Mouse (Mus musculus) stomach, embryonic 14.5 days (tissue): ENCODE results near the gene Degs1. TPM values are rescaled to one million over a fixed set of nuclear protein-coding genes. Genes with fewer than 3 reads are reported as not detected.
A peak's percentile ranks its signal among the peaks of the same experiment; 100 is the strongest.

Experiments used
- ATAC-seq: fragments of 200-750 bp; cut with Nextera tagmentation; 2 replicates; pipeline ENCODE4 v1.8.0; 2017; ENCODE audit warnings: low read depth, moderate TSS enrichment; ENCODE audit not compliant: insufficient number of reproducible peaks, insufficient read depth, low FRiP score
- H3K27ac ChIP-seq: fragments of 300-500 bp; sonication (generic); 2 replicates; pipeline ENCODE4 v1.5.1; 2014; ENCODE audit warnings: mild to moderate bottlenecking, low read length, moderate library complexity, mixed read lengths
- H3K27me3 ChIP-seq: fragments of 300-500 bp; sonication (generic); 2 replicates; pipeline ENCODE4 v1.6.1; 2014; ENCODE audit warnings: low read length, control low read depth, mixed read lengths; ENCODE audit not compliant: control insufficient read depth, insufficient read depth
- H3K36me3 ChIP-seq: fragments of 300-500 bp; sonication (generic); 2 replicates; pipeline ENCODE4 v1.6.1; 2014; ENCODE audit warnings: mild to moderate bottlenecking, control low read depth, low read length, moderate library complexity, mixed read lengths; ENCODE audit not compliant: control insufficient read depth, insufficient read depth
- H3K4me1 ChIP-seq: fragments of 300-500 bp; sonication (generic); 2 replicates; pipeline ENCODE4 v1.6.1; 2014; ENCODE audit warnings: low read length, control low read depth, mixed read lengths; ENCODE audit not compliant: control insufficient read depth, insufficient read depth
- H3K4me2 ChIP-seq: fragments of 300-500 bp; sonication (generic); replicated peaks from 2 replicates; pipeline ENCODE4 v1.6.1; 2014; ENCODE audit warnings: low read depth, low read length, control low read depth
- H3K4me3 ChIP-seq: fragments of 300-500 bp; sonication (generic); 2 replicates; pipeline ENCODE4 v1.5.1; 2014; ENCODE audit warnings: low read depth, low read length, control low read depth
- H3K9ac ChIP-seq: fragments of 300-500 bp; sonication (generic); replicated peaks from 2 replicates; pipeline ENCODE4 v1.6.1; 2014; ENCODE audit warnings: low read depth, mild to moderate bottlenecking, control low read depth, low read length, moderate library complexity, mixed read lengths
- H3K9me3 ChIP-seq: fragments of 300-500 bp; sonication (generic); 2 replicates; pipeline ENCODE4 v1.6.1; 2016; ENCODE audit warnings: low read depth, low read length, control low read depth; ENCODE audit not compliant: control insufficient read depth
- WGBS: fragments of 180-500 bp; shearing (Covaris S2); extraction: QIAGEN DNeasy Blood & Tissue Kit; methylation state at CpG from one replicate; pipeline ENCODE4 v1.1.7; 2014; 5-methylcytosine and 5-hydroxymethylcytosine counted together
- polyA plus RNA-seq: library from polyadenylated mRNA; unstranded; fragments of >200 nt; fragmentation: Nextera tagmentation; extraction: Ambion mirVana; gene quantifications from 2 replicates; pipeline ENCODE4 v1.2.1, GENCODE M21; 2014

Gene Degs1
- polyA plus RNA-seq: 119 and 148 TPM in 2 replicates

GRCm38 (mm10) chr1:182282091-182283075 is at the start of gene Degs1:
Degs1 (minus strand) TSS chr1:182282804.
- no peaks in the 10 kb centered on the region for H3K9me3 ChIP-seq
- peak within 1 kb of the TSS; percentile 70 for H3K4me2 ChIP-seq
- H3K4me3 ChIP-seq: peak within 1 kb of the TSS; percentile 85
- peak; percentile 93 for ATAC-seq
- peaks cover 14% of the 10 kb centered on the region for H3K4me1 ChIP-seq
- peak within 1 kb of the TSS; percentile 93 for H3K9ac ChIP-seq
- H3K27me3 ChIP-seq: no peaks in the 10 kb centered on the region
- peak within 1 kb of the TSS; percentile 93 for H3K27ac ChIP-seq
- H3K36me3 ChIP-seq: peaks cover 16% of the 10 kb centered on the region
- under 1% methylated on average over 88 of the region's 94 CpGs for WGBS

GRCm38 (mm10) chr1:182325919-182326318 is 43.3 kb upstream of the Degs1 start:
- Histone ChIP-seq H3K4me1 (no peaks in the 10 kb centered on the region), H3K4me3 (no peak overlapping the region), H3K27ac (no peak overlapping the region), H3K9me3 (no peaks in the 10 kb centered on the region), H3K4me2 (no peak overlapping the region), H3K9ac (no peak overlapping the region), H3K27me3 (no peaks in the 10 kb centered on the region), H3K36me3 (peaks cover 60% of the 10 kb centered on the region)
- ATAC-seq: no peak
- 98% methylated on average over 1 of the region's 1 CpGs for WGBS

DNA sequence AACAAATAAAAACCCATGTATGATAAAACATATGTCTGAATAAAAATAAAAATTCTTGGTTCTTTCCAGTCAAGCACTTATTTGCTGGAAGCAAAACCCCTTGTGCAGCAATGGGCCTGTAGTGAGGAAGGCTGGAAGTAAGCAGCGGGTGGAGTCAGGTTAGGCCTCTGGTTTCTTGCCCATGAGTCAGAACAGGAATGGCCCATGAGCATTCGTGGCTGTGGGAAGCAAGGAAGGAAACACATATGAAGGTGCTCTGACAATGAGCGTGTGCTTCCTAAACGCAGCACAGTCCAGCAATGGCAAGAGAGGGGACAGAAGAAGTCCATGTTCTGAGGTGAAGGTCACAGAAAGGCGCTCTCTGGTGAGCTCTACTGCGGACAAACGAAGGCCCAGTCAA is 41.9 kb upstream of the Degs1 start:
- no peak overlapping the region for H3K4me2 ChIP-seq
- no peak overlapping the region for H3K4me3 ChIP-seq
- no peaks in the 10 kb centered on the region for H3K27me3 ChIP-seq
- H3K9ac ChIP-seq: no peak overlapping the region
- 91% methylated on average over 7 of the region's 7 CpGs for WGBS
- no peak overlapping the region for H3K27ac ChIP-seq
- H3K36me3 ChIP-seq: peaks cover 62% of the 10 kb centered on the region
- no peaks in the 10 kb centered on the region for H3K4me1 ChIP-seq
- ATAC-seq: no peak
- H3K9me3 ChIP-seq: no peaks in the 10 kb centered on the region

DNA sequence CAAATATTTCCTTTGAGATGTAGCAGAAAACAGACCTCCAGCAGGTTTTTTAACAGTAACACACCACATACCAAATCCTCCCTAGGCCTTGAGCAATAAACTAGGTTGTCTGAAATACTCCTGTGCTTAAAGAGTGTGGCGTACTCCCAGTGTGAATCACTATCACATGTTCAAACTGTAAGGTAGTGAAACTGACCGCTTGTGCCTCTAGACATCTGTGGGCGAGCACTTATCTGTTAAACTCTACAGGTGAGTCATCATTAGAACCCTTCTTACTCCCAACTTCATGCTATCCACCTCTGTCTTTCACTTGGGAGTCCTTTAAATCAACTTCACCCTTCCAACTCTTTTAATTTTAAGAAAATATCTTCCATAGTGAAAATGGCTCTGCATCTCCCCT is 40.5 kb upstream of the Degs1 start:
- Histone ChIP-seq H3K27ac (no peak overlapping the region), H3K36me3 (peaks cover 70% of the 10 kb centered on the region), H3K9ac (no peak overlapping the region), H3K4me3 (no peak overlapping the region), H3K9me3 (no peaks in the 10 kb centered on the region), H3K4me1 (no peaks in the 10 kb centered on the region), H3K4me2 (no peak overlapping the region), H3K27me3 (no peaks in the 10 kb centered on the region)
- 97% methylated on average over 3 of the region's 3 CpGs for WGBS
- no peak for ATAC-seq

- Histone ChIP-seq H3K36me3 (peaks cover 40% of the 10 kb centered on the region), H3K9me3 (no peaks in the 10 kb centered on the region), H3K4me2 (no peak overlapping the region), H3K27ac (no peak overlapping the region), H3K4me1 (no peaks in the 10 kb centered on the region), H3K4me3 (no peak overlapping the region), H3K9ac (no peak overlapping the region), H3K27me3 (no peaks in the 10 kb centered on the region)
- ATAC-seq: no peak
- 95% methylated on average over 5 of the region's 5 CpGs for WGBS
Measured at GRCm38 (mm10) chr1:182314201-182314600, 31.6 kb upstream of the Degs1 start.

DNA sequence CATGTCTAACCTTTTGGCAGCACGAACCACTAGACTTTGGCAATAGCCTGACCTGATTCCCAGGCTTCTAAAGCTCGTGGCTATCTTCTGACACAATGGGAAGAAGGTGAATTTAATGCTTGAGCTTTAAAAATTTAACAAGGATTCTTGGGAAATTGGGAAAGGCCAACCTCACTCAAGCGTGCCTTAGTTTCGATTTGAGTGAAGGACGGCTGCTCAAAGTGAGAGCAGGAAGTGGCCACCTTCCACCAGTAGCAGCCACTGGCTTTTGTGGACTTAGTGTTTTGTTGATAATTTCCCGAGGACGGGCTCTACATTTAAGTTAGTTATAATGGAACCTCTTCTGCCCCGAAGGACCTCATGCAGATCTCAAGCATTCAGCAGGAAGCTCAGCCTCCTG is 30.6 kb upstream of the Degs1 start:
- H3K9me3 ChIP-seq: no peaks in the 10 kb centered on the region
- 97% methylated on average over 8 of the region's 8 CpGs for WGBS
- no peak overlapping the region for H3K27ac ChIP-seq
- H3K27me3 ChIP-seq: no peaks in the 10 kb centered on the region
- no peak overlapping the region for H3K4me2 ChIP-seq
- H3K9ac ChIP-seq: no peak overlapping the region
- no peak for ATAC-seq
- H3K4me1 ChIP-seq: no peaks in the 10 kb centered on the region
- peaks cover 32% of the 10 kb centered on the region for H3K36me3 ChIP-seq
- no peak overlapping the region for H3K4me3 ChIP-seq

DNA sequence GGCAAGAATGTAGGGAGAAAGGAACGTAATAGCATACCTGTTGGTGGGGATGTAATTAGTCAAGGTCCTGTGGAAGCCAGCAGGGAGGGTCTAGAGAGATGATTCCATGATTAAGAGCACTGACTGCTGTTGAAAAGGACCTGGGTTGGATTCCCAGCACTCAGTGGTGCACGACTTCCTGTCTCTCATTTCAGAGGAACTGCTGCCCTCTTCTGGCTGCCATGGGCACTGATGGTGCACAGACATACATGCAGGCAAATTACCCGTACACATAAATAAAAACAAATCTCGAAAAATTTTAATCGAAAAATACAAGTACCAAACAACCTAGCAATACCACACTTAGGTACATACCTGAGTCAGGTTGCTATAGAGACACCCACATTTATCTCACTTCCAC is 28.8 kb upstream of the Degs1 start:
- Histone ChIP-seq H3K9me3 (no peaks in the 10 kb centered on the region), H3K4me1 (no peaks in the 10 kb centered on the region), H3K4me2 (no peak overlapping the region), H3K27ac (no peak overlapping the region), H3K36me3 (peaks cover 14% of the 10 kb centered on the region), H3K4me3 (no peak overlapping the region), H3K27me3 (no peaks in the 10 kb centered on the region), H3K9ac (no peak overlapping the region)
- ATAC-seq: no peak
- 92% methylated on average over 5 of the region's 5 CpGs for WGBS

- ATAC-seq: no peak
- no peaks in the 10 kb centered on the region for H3K27me3 ChIP-seq
- WGBS: 90% methylated on average over 2 of the region's 2 CpGs
- H3K27ac ChIP-seq: no peak overlapping the region
- H3K4me1 ChIP-seq: no peaks in the 10 kb centered on the region
- H3K4me2 ChIP-seq: no peak overlapping the region
- no peak overlapping the region for H3K9ac ChIP-seq
- no peak overlapping the region for H3K4me3 ChIP-seq
- H3K9me3 ChIP-seq: no peaks in the 10 kb centered on the region
- peaks cover 9% of the 10 kb centered on the region for H3K36me3 ChIP-seq
Measured at GRCm38 (mm10) chr1:182310316-182310715, 27.7 kb upstream of the Degs1 start.
